Mouse (Mus musculus) hindbrain, embryonic 10.5 days (tissue): Measurements from ENCODE around the gene Tgfbr3. TPM values are rescaled to one million over a fixed set of nuclear protein-coding genes. Genes with fewer than 3 reads are reported as not detected.

Source experiments
- DNase-seq: peaks from one replicate; pipeline ENCODE4 v3.0.0-alpha.2; 2017; ENCODE audit warnings: low spot score
- H3K27ac ChIP-seq: fragments of 300-500 bp; sonication (generic); 2 replicates; pipeline ENCODE4 v1.5.1; 2016; ENCODE audit warnings: mild to moderate bottlenecking, moderate library complexity
- H3K27me3 ChIP-seq: fragments of 300-500 bp; sonication (generic); 2 replicates; pipeline ENCODE4 v1.6.1; 2016; ENCODE audit warnings: mild to moderate bottlenecking; ENCODE audit not compliant: poor library complexity, insufficient read depth, severe bottlenecking
- H3K36me3 ChIP-seq: fragments of 300-500 bp; sonication (generic); 2 replicates; pipeline ENCODE4 v1.6.1; 2016; ENCODE audit warnings: mild to moderate bottlenecking, moderate library complexity
- H3K4me1 ChIP-seq: fragments of 300-500 bp; sonication (generic); replicated peaks from 2 replicates; pipeline ENCODE4 v1.6.1; 2016; ENCODE audit warnings: mild to moderate bottlenecking
- H3K4me3 ChIP-seq: fragments of 300-500 bp; sonication (generic); 2 replicates; pipeline ENCODE4 v1.5.1; 2016; ENCODE audit warnings: mild to moderate bottlenecking, moderate library complexity
- H3K9me3 ChIP-seq: fragments of 300-500 bp; sonication (generic); 2 replicates; pipeline ENCODE4 v1.6.1; 2016; ENCODE audit warnings: mild to moderate bottlenecking, moderate library complexity
- WGBS: fragments of 180-500 bp; shearing (Covaris S2); methylation state at CpG from one replicate; pipeline ENCODE4 v1.1.7; 2016; 5-methylcytosine and 5-hydroxymethylcytosine counted together
- polyA plus RNA-seq: library from polyadenylated mRNA; unstranded; fragments of >200 nt; fragmentation: Nextera tagmentation; extraction: Ambion mirVana; gene quantifications from 2 replicates; pipeline ENCODE4 v1.2.1, GENCODE M21; 2016

Tgfbr3 gene
- polyA plus RNA-seq, result 8.3 and 11.1 TPM in 2 replicates

GRCm38 (mm10) chr5:107289234-107289764 lies at the start of gene Tgfbr3:
TSS of gene Tgfbr3 (minus strand) at chr5:107289629.
- H3K4me3 ChIP-seq, result peak within 1 kb of the TSS; percentile 79
- under 1% methylated on average over 54 of the region's 54 CpGs for WGBS
- peaks cover 46% of the 10 kb centered on the region for H3K27me3 ChIP-seq
- no peaks in the 10 kb centered on the region for H3K9me3 ChIP-seq
- H3K27ac ChIP-seq, result peak within 1 kb of the TSS; percentile 89
- peaks cover 25% of the 10 kb centered on the region for H3K4me1 ChIP-seq
- H3K36me3 ChIP-seq, result no peaks in the 10 kb centered on the region
- DNase-seq, result peak; percentile 87

DNA sequence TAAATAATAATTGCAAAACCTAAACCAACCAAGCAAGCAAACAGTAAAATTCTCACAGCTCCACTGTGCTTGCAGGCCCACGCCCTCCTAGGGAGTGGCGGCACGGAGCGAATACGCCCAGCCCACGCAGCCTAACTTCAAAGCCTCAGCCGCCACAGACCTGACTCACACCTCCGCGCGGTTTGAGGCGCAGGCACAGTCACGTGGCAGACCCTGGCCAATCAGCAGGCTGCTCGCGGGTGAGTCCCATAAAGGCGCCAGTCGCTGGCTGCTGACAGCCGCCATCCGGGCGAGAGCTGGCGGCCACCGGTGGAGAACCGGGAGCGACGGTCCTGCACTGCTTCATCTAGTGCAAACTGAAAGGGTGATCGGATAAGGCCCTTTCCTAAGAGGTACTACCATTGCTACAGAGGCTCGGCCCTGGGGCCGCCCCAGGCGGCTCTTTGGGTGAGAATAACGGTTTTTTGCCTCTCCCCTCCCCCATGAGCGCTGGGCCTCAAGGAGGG lies 41.5 kb upstream of the Tgfbr3 start, which contains the start of gene Brdt:
Brdt (plus strand) TSS at position 244 of the 506 bp plus-strand sequence.
- Histone ChIP-seq H3K9me3 (peaks cover 6% of the 10 kb centered on the region; the same call in 1 of the 2 replicates), H3K27me3 (no peaks in the 10 kb centered on the region), H3K4me3 (no peak within 1 kb of the TSS), H3K36me3 (no peaks in the 10 kb centered on the region), H3K27ac (no peak within 1 kb of the TSS), H3K4me1 (no peaks in the 10 kb centered on the region)
- no peak for DNase-seq
- 90% methylated on average over 30 of the region's 30 CpGs for WGBS

GRCm38 (mm10) chr5:107320703-107321102 lies 31.3 kb upstream of the Tgfbr3 start:
- no peak for DNase-seq
- 7% methylated on average over 1 of the region's 1 CpGs for WGBS
- H3K4me1 ChIP-seq, result no peaks in the 10 kb centered on the region
- no peak overlapping the region for H3K27ac ChIP-seq
- H3K9me3 ChIP-seq, result no peaks in the 10 kb centered on the region
- no peaks in the 10 kb centered on the region for H3K36me3 ChIP-seq
- H3K27me3 ChIP-seq, result no peaks in the 10 kb centered on the region
- no peak overlapping the region for H3K4me3 ChIP-seq

- Histone ChIP-seq H3K27me3 (no peaks in the 10 kb centered on the region), H3K9me3 (no peaks in the 10 kb centered on the region), H3K4me1 (no peaks in the 10 kb centered on the region), H3K36me3 (no peaks in the 10 kb centered on the region), H3K4me3 (no peak overlapping the region), H3K27ac (no peak overlapping the region)
- no peak for DNase-seq
- WGBS, result 94% methylated on average over 7 of the region's 7 CpGs
Observed at GRCm38 (mm10) chr5:107317141-107317540, 27.7 kb upstream of the Tgfbr3 start.

- Histone ChIP-seq H3K27me3 (peaks cover 5% of the 10 kb centered on the region; the same call in 1 of the 2 replicates), H3K4me1 (peaks cover 15% of the 10 kb centered on the region), H3K27ac (no peak overlapping the region), H3K9me3 (no peaks in the 10 kb centered on the region), H3K4me3 (no peak overlapping the region), H3K36me3 (no peaks in the 10 kb centered on the region)
- DNase-seq, result no peak
- WGBS, result 79% methylated on average over 4 of the region's 4 CpGs
Observed at GRCm38 (mm10) chr5:107307432-107307831, 18.0 kb upstream of the Tgfbr3 start.

DNA sequence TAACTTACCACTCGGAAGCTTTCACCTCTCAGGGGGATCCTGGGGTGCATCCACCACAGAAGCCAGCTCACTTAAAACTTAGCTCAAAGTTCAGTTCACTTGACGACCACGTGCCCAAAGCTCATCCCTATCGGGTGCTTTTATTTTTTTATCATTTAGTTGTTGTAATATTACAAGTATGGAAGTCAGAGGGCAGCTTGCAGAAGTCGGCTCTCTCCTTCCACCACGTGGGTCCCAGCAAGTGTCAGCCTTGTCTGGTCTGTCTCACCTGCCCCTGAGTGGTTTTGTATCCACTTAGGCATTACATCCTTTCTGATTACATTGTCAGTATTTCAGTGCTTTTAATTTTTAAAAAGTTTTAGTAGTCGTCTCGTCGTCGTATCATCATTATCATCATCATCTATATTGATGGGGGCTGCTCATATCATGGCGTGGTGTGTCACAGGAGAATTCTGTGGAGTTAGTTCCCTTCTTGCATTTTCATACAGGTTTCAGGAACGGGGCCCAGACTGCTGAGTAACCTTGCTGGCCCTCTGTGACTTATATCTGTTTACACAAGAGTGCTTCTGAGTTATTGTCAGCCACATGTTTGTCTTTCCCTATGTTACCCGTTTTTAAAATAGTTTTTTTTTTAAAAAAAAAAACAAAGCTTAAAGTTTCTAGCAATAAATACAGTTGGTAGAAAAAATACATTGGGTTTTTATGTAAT lies 14.8 kb upstream of the Tgfbr3 start:
- no peak for DNase-seq
- Histone ChIP-seq H3K4me1 (peaks cover 15% of the 10 kb centered on the region), H3K9me3 (no peaks in the 10 kb centered on the region), H3K27ac (no peak overlapping the region), H3K36me3 (no peaks in the 10 kb centered on the region), H3K4me3 (no peak overlapping the region), H3K27me3 (peaks cover 5% of the 10 kb centered on the region; the same call in 1 of the 2 replicates)
- WGBS, result 79% methylated on average over 13 of the region's 13 CpGs

DNA sequence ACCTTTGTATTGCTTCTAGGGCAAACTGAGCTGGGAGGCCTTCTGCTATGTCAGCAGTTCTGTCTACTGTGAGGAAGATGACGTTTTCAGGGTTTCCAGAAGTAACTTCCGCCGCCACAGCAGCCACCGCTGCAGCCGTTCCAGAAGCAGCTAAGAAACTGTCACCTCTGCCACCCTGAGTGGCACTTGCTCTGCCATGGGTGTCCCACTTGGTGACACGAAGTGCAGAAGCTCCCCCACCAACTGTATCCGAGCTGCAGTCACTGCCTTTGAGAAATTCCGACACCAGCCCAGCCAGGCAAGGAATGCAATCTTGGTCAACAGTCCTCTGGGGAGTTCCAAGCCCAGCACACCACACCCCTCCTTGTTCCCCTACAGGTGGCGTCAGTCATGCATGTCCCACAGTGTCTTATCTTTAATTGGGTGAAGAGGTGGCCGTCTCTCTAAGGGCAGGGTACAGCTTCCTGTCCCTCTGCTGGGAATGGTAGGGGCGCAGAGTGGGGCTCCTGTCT lies 14.0 kb upstream of the Tgfbr3 start:
- no peaks in the 10 kb centered on the region for H3K9me3 ChIP-seq
- peaks cover 15% of the 10 kb centered on the region for H3K4me1 ChIP-seq
- H3K27ac ChIP-seq, result no peak overlapping the region
- peaks cover 5% of the 10 kb centered on the region; the same call in 1 of the 2 replicates for H3K27me3 ChIP-seq
- 51% methylated on average over 11 of the region's 11 CpGs for WGBS
- no peak for DNase-seq
- H3K4me3 ChIP-seq, result no peak overlapping the region
- H3K36me3 ChIP-seq, result no peaks in the 10 kb centered on the region

- no peak overlapping the region for H3K4me3 ChIP-seq
- H3K4me1 ChIP-seq, result peaks cover 21% of the 10 kb centered on the region
- DNase-seq, result no peak
- no peaks in the 10 kb centered on the region for H3K36me3 ChIP-seq
- WGBS, result 83% methylated on average over 11 of the region's 11 CpGs
- H3K27me3 ChIP-seq, result peaks cover 5% of the 10 kb centered on the region; the same call in 1 of the 2 replicates
- H3K9me3 ChIP-seq, result no peaks in the 10 kb centered on the region
- no peak overlapping the region for H3K27ac ChIP-seq
Observed at GRCm38 (mm10) chr5:107298854-107299253, 9.4 kb upstream of the Tgfbr3 start.

DNA sequence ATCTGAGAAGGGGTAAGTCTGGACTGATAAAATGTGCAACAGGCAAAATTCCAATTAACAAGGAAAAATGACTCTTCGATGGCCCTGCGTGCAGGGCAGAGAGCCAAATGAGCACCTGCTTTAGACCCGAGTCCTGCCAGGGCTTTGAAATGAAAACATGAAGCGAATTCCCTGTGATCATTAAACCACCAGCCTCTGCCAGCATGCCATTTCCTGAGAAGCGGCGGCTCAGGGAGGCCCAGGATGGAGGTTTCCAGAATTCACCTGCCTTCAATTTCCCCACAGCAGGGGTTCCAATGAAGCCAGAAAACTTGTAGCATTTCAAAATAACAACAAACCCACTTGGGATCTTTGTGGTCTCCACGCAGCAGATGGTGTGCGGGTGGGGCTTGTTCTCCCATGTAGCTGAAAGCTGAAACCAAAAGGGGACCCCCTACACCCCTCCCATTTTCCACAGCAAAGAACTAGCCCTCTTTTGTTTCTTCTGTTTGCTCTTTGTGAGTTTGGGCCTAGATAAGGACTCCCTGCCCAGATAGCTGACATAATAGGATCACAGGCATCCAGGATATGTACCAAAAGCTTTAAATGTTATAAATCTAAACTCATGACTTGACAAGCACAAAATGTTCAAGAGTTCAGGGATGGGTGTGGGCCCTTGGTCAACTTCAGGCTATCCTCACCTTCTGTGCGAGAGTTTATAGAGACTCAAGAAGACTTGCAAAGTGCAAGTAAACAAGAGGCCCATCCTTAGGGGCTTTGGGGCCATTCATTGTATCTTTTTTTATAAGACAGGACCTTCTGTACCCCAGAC lies 7.3 kb upstream of the Tgfbr3 start:
- 51% methylated on average over 9 of the region's 9 CpGs for WGBS
- no peak overlapping the region for H3K27ac ChIP-seq
- 0 out of 2 replicates have a peak, but pooled peaks cover 13% of the 10 kb centered on the region for H3K27me3 ChIP-seq
- no peak overlapping the region for H3K4me3 ChIP-seq
- peaks cover 13% of the 10 kb centered on the region for H3K4me1 ChIP-seq
- H3K36me3 ChIP-seq, result no peaks in the 10 kb centered on the region
- H3K9me3 ChIP-seq, result no peaks in the 10 kb centered on the region
- no peak for DNase-seq

GRCm38 (mm10) chr5:107295817-107296511 lies 6.5 kb upstream of the Tgfbr3 start:
- no peak for DNase-seq
- Histone ChIP-seq H3K36me3 (no peaks in the 10 kb centered on the region), H3K27ac (no peak overlapping the region), H3K27me3 (peaks cover 21% of the 10 kb centered on the region), H3K4me3 (no peak overlapping the region), H3K9me3 (no peaks in the 10 kb centered on the region), H3K4me1 (peaks cover 13% of the 10 kb centered on the region)
- WGBS, result 67% methylated on average over 16 of the region's 16 CpGs

DNA sequence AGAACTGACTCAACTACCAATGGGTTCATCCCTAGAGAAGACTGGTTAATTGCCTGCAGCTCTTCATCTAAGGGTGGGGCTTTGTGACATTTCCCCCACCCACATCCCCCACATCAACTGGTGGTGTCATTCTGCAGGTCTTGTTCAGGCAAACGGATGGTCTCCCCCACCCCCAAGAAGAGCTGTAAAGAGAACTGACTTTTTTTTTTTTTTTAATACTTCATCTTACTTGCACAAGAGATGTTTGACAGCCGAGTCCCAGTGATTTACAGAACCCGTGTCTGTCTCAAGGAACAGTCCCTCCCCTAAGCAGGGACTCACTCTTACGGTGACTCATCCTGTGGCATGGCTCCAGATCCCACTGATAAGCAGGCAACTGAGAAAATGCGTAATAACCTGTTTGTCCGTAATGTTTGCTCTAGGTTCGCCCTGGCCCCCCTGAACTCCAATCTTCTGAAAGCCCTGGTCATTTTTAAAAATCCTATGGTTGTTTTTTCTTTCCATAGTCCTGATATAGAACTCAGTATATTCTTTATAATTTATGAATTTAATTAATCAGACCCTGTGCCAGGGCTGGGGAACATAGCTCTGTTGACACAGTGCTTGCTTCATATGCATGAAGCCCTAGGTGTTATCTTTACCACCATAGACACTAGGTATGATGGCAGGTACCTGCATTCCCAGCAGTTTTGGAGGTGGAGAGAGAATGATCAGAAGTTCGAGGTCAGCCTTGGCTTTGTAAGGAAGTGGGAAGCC lies 5.8 kb upstream of the Tgfbr3 start:
- WGBS, result 81% methylated on average over 8 of the region's 8 CpGs

More for the DNA sequence above, 5.8 kb upstream of the Tgfbr3 start:
- H3K9me3 ChIP-seq, result no peaks in the 10 kb centered on the region
- H3K4me3 ChIP-seq, result no peak overlapping the region
- H3K4me1 ChIP-seq, result peaks cover 14% of the 10 kb centered on the region
- DNase-seq, result no peak
- no peak overlapping the region for H3K27ac ChIP-seq
- H3K36me3 ChIP-seq, result no peaks in the 10 kb centered on the region
- peaks cover 28% of the 10 kb centered on the region for H3K27me3 ChIP-seq
